In genomic region chr5:127057770-127058169, GRCm38 (mm10) we compare ENCODE assay signal across 18 mouse cellular contexts.
DNase-seq lines count a peak whose midpoint lies in the region; ATAC-seq and TF ChIP-seq lines count a peak whose summit lies in the region.
"Had no signal": no experiment of that assay in that cellular context is flagged by ENCODE, and none has a peak within 500 bp of the region (broad histone marks: within the 10 kb centered on the region; RNA-seq: fewer than 3 reads in every experiment).

No protein-coding gene starts in this region.

- TF ChIP-seq CTCF in heart, postnatal 0 days (IDR thresholded peaks at IDR 0.05; ENCODE audit: low read depth): peak; percentile 14; the same call in 1 of the 2 replicates
- peak; percentile 53 for TF ChIP-seq CTCF in layer of hippocampus, adult 2 months (conservative IDR thresholded peaks at IDR 0.05)
- 0 out of 2 replicates have a peak, but pooled peaks have one; percentile 9 for TF ChIP-seq CTCF in E14TG2a.4 (conservative IDR thresholded peaks at IDR 0.05; ENCODE audit: low read length)
- peak; percentile 26; the same call in 1 of the 2 replicates for TF ChIP-seq CTCF in cortical plate, adult 2 months (IDR thresholded peaks at IDR 0.05; ENCODE audit: extremely low read depth, insufficient read depth, low read length)

- no peak for TF ChIP-seq EP300 in heart, postnatal 0 days (IDR thresholded peaks at IDR 0.05; ENCODE audit: low read depth)

- WGBS in heart, postnatal 0 days: 55% methylated on average over 4 of the region's 4 CpGs

- no peak overlapping the region for H3K9ac ChIP-seq in heart, postnatal 0 days (replicated peaks; ENCODE audit: low read depth, low read length)
- H3K9ac ChIP-seq: heart, embryonic 13.5 days; hindbrain, embryonic 13.5 days had no signal

- H3K27me3 ChIP-seq in heart, postnatal 0 days (ENCODE audit: control insufficient read depth, insufficient read depth, low read length): no peaks in the 10 kb centered on the region
- no peaks in the 10 kb centered on the region for H3K27me3 ChIP-seq in E14TG2a.4 (ENCODE audit: insufficient read depth, low read length)
- H3K27me3 ChIP-seq: heart, embryonic 13.5 days; hindbrain, embryonic 13.5 days had no signal

- no peaks in the 10 kb centered on the region for H3K36me3 ChIP-seq in heart, postnatal 0 days (replicated peaks; ENCODE audit: control insufficient read depth, insufficient read depth, low read length)
- H3K36me3 ChIP-seq in E14TG2a.4 (ENCODE audit: insufficient read depth, low read length): no peaks in the 10 kb centered on the region
- H3K36me3 ChIP-seq: embryonic facial prominence, embryonic 10.5 days; heart, embryonic 13.5 days; hindbrain, embryonic 13.5 days had no signal

- H3K4me3 ChIP-seq in heart, postnatal 0 days (ENCODE audit: low read depth, low read length): no peak overlapping the region
- H3K4me3 ChIP-seq in layer of hippocampus, adult 2 months: no peak overlapping the region
- H3K4me3 ChIP-seq in E14TG2a.4 (replicated peaks; ENCODE audit: low read length): no peak overlapping the region
- no peak overlapping the region for H3K4me3 ChIP-seq in cortical plate, adult 2 months (ENCODE audit: insufficient read depth, low read length)
- H3K4me3 ChIP-seq: embryonic facial prominence, embryonic 10.5 days; heart, embryonic 13.5 days; hindbrain, embryonic 13.5 days had no signal

- intact Hi-C loops in heart, postnatal 14 days (cut with DNase I): no loop called here

- H3K4me1 ChIP-seq in heart, postnatal 0 days (ENCODE audit: control insufficient read depth, insufficient read depth): no peaks in the 10 kb centered on the region
- H3K4me1 ChIP-seq in E14TG2a.4 (replicated peaks; ENCODE audit: low read depth, low read length): no peaks in the 10 kb centered on the region
- H3K4me1 ChIP-seq in cortical plate, adult 2 months (ENCODE audit: control insufficient read depth, insufficient read depth, low read length): no peaks in the 10 kb centered on the region
- H3K4me1 ChIP-seq: embryonic facial prominence, embryonic 10.5 days; heart, embryonic 13.5 days; hindbrain, embryonic 13.5 days had no signal

- H3K4me2 ChIP-seq in heart, postnatal 0 days (ENCODE audit: low read depth, low read length): no peak overlapping the region
- H3K4me2 ChIP-seq: heart, embryonic 13.5 days; hindbrain, embryonic 13.5 days had no signal

- TF ChIP-seq POLR2A in cortical plate, adult 2 months (IDR thresholded peaks at IDR 0.05; ENCODE audit: extremely low read depth, insufficient read depth, low read length): no peak

- H3K27ac ChIP-seq in heart, postnatal 0 days (ENCODE audit: low read depth): no peak overlapping the region
- no peak overlapping the region for H3K27ac ChIP-seq in layer of hippocampus, adult 2 months
- H3K27ac ChIP-seq in cortical plate, adult 2 months (ENCODE audit: insufficient read depth, low read length): no peak overlapping the region
- H3K27ac ChIP-seq: embryonic facial prominence, embryonic 10.5 days; heart, embryonic 13.5 days; hindbrain, embryonic 13.5 days had no signal

- no peak for DNase-seq in heart, postnatal 0 days (ENCODE audit: low spot score)
- DNase-seq in heart, postnatal 14 days: no peak
- DNase-seq in layer of hippocampus, adult 2 months (ENCODE audit: low spot score in 2 of 2): no peak
- DNase-seq in layer of hippocampus, adult 9-10 months (ENCODE audit: low spot score): no peak
- DNase-seq: adrenal gland, adult 8-10 months; cerebellum, adult 11-12 months; cerebellum, adult 9-11 months; cerebellum, postnatal 36 days; gastrocnemius, postnatal 36 days; heart, adult 11 months; heart, postnatal 10 days had no signal

- ATAC-seq in heart, postnatal 0 days (ENCODE audit: insufficient read depth, low read depth): no peak
- no peak for ATAC-seq in megakaryocyte-erythroid progenitor cell, adult 5-6 weeks (replicated peaks; ENCODE audit: low FRiP score, low TSS enrichment, poor library complexity, severe bottlenecking)
- ATAC-seq: forebrain, embryonic 14.5 days had no signal

- H3K9me3 ChIP-seq in heart, postnatal 0 days (replicated peaks; ENCODE audit: control insufficient read depth, low read length): no peaks in the 10 kb centered on the region
- no peaks in the 10 kb centered on the region for H3K9me3 ChIP-seq in E14TG2a.4 (ENCODE audit: low read length)
- H3K9me3 ChIP-seq: heart, embryonic 13.5 days; hindbrain, embryonic 13.5 days had no signal
